Mouse (Mus musculus) olfactory bulb, adult 2 months (tissue): ENCODE data around the gene Oas1h.

Source experiments
- CTCF ChIP-seq: fragments of 200-500 bp; IDR thresholded peaks from 2 replicates; pipeline ENCODE4 v1.5.1; 2012; ENCODE audit warnings: low read depth, mild to moderate bottlenecking, low read length, moderate library complexity; ENCODE audit not compliant: insufficient read depth
- POLR2A ChIP-seq: fragments of 200-500 bp; IDR thresholded peaks from 2 replicates; pipeline ENCODE4 v1.6.1; 2012; ENCODE audit warnings: mild to moderate bottlenecking, low read depth, low read length, moderate library complexity; ENCODE audit not compliant: insufficient read depth

DNA sequence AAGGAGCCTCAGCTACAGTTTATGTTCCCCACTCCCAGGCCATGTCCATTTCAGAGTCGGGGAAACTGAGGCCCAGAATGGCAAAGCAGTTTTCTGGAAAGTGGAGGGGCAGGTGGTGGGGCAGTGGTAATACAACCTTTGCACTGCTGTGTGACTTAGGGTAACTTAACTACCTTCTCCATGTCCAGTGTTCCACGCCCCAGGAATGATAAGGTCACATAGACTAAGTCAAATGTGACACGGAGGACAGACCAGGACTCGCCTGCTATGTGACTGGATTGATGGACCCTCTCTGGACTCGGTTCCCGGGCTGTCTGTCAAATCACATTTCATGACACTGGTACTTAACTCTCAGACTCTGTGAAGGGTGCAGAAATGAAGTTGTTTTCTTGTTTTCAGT, 48.2 kb upstream of the Oas1h start:
- TF ChIP-seq CTCF (no peak), POLR2A (no peak)
